Mouse (Mus musculus) adrenal gland, adult 18-20 months (tissue): ENCODE measurements at regions not wholly inside any gene's neighbourhood (a gene's known extent, or its start where the extent isn't known, plus 50 kb on each side); places are given as distances from the start of the nearest gene placed in this dataset.
"Not testable (repeated sequence)": the region's sequence is repeated elsewhere in the genome, so short reads cannot be mapped to it uniquely, and the experiment has no call there.

Experiments
- DNase-seq, 2 experiments: peaks; one replicate each; pipeline ENCODE4 v3.0.0; 2021 to 2022; ENCODE audit warnings: low spot score in 2 of 2

DNA sequence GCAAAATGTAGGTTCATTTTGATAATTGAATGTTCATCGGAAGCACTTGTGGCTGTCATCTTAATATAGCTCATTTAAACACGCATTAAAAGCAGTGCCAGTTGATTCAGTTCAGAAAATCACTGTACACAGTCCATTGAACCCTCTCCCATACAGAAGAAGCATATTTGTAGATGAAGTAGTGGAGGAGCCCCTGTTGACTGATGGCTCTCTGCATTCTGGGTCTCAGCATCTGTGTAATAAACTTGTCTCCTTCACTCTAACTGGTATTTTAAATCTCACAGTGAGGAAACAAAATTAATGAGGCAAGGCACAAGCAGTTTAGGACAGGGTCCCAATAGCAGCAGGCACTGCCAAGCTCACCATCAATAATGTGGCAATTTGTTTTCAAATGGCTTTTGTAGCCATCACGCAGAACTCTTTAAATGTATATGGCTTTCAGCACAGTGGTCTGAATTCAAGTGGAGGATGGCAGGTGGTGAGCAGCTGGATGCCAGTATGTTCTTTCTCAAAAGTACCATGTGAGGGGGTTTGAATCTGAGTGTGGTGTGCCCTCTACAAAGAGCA is 302.8 kb upstream of the Sdr16c6 start:
- DNase-seq = no peak

DNA sequence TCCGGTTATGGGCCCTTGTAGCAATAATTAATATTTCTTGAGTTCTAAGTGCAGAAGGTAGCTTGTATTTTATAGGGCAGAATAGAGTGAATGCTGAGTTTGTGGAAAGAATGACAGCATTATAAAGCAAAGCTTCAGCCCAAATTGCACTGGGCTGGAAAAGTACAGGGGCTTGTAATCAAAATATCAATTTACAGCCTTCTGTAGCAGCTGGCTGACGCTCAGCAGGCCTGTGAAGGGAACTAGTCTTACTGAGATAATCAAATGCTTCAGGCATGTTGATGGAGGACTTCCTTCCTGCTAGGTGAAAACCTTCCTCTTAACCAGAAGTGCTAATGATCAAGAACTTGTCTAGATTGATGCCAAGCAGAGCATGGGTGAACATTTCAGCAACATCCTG is 257.9 kb upstream of the Sdr16c6 start:
- no peak for DNase-seq

DNA sequence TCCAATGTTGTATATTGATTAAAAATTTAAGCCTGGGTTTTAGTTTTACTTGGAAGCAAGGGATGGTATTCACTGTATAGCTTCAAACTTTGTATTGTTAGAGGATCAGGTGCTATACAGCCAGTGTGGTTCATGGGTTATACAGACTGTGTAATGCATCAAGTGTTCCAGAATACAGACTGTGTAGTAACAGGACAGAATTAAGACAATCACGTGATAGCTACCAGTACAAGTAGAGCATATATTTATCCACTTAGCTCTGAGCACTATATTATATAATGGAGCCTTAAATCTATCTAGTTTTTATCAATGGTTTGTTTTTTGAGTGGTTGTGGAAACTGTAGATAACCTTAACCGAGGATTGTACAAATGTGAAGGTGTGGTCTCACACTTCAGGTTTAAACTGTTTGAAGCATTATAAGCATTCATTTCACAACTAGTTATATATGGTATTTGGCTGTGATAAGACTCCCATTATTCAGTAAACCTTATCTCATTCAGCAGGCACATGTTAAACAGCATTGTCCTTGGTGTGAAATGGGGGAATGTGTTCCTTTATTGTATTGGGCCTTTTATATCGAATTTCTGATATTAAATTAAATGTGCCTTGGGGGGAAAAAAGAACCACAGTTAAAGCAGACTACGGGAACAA is 256.3 kb upstream of the Sdr16c6 start:
- no peak for DNase-seq

DNA sequence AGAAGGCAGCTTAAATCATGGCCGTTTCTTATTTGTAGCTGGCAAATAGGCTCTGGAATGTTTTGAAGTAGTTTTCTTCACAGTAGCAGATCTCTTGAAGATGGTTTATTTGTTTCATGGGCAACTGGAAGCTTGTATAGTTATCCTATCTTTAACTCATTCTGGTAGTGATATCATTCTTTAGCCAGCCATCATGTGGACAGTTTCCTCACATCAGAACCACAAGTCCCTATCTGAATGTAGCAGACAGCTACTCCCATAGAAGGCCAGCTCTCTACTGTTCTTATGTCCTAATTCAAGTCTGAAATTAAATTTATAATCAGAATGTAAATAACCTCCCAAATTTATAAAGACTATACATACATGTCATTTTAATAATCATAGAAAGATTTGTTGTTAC is 253.8 kb upstream of the Sdr16c6 start:
- no peak for DNase-seq

DNA sequence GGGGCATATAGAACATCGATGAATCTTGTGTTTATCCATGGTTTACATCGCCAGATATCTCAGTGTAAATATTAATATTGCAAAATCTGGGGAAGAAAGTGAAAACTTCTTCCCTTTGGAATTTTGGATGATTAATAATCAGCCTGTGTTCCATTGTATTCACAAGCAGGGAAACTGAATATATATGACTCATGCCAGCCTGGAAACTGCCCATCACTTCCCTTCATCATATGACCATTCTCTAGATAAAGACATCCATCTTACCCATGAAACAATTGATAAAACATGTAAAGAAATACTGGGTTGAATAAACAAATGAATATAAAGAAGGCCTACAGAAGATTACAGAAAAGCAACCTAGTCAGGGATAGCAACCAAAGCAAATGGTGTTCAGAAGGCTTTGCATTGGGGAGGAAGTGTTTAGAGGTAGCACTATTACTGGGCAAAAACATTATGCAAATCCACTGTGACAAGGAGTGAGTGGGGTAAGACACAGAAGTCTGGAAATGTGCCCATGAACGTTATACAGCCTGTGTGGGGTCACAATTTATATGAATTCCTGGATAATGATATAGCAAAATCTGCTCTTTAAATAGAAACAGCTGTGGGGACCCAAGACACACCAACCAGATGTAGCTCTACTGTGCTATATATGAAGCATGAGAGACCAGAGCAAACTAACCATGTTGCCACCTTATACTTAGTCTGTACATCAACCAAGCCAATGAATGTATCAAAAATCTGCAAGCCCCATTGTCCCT is 238.5 kb upstream of the Sdr16c6 start:
- no peak for DNase-seq

DNA sequence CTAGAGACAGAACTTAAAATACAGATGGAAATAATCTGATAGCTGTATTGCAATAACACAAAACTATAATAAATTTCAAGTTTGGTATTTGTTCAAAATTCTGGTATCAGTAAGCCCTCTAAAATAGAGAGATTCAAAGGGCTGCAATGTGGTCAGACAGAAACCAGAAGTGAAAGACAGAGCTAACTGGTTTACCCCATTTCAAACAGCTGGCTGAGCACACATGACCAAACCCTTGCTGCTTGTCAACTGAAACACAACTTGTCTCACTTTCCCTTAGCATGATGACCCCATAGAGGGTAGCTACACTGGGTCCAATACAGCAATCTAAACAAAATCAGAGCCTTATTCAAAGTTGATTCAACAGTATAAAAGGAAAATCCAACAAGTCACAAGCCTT is 234.2 kb upstream of the Sdr16c6 start:
- DNase-seq = no peak

DNA sequence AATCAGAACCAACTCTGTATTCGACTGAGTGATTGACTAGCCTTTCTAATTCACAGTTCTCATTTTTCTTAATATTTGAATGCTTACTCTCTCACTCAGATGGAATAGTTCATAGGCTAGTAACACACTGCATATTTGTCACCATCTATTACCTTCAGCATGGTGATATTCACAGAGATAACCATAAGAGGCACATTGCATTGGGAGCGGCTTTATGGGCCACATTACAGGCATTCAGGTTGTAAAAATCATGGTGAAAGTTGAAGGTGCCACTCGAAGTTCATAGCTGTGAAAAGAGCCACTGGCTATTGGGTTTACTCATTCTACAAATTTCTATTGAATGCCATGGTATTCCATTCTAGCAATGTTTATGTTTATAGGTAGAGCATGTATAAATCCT is 229.6 kb upstream of the Sdr16c6 start:
- no peak for DNase-seq

DNA sequence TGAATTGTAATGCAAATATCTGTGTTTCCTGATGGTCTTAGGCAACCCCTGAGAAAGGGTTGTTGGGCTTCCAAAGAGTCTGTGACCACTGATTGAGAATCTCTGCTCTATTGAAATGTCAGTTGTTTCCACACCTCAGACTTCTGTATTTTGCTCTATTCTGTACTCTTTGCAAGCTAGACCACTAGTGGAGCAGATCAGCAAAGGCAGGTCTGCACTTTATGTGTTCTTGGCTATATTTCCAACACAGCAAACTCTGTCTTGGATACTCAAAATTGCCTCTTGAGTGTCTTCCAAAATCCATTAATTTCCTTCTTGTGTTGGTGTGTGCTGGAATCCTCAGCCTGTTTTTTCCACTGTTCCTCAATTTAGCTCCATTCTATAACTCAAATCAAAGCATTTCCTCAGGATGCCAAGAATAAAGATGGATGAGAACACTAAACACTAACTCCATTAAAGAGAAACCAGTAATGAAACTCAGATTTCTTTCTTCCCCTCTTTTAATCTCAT is 228.5 kb upstream of the Sdr16c6 start:
- DNase-seq = no peak

DNA sequence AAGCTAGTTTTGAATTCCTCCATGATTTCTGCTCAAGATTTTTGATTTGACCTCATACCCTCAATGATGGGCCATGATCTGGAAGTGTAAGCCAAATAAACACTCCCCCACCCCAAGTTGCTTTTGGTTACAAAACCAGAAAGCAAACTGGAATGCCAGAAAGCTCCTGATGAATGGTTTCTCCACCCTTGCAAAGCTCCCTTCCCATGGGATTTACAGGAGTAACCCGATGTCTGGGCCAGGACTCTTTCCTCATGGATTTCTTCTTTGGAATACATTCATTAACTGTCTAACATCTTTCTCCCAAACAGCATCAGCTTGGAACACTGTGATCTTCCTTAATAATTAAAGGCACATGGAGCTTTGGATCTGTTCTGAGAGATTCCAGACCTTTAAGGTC is 227.3 kb upstream of the Sdr16c6 start:
- DNase-seq = no peak

DNA sequence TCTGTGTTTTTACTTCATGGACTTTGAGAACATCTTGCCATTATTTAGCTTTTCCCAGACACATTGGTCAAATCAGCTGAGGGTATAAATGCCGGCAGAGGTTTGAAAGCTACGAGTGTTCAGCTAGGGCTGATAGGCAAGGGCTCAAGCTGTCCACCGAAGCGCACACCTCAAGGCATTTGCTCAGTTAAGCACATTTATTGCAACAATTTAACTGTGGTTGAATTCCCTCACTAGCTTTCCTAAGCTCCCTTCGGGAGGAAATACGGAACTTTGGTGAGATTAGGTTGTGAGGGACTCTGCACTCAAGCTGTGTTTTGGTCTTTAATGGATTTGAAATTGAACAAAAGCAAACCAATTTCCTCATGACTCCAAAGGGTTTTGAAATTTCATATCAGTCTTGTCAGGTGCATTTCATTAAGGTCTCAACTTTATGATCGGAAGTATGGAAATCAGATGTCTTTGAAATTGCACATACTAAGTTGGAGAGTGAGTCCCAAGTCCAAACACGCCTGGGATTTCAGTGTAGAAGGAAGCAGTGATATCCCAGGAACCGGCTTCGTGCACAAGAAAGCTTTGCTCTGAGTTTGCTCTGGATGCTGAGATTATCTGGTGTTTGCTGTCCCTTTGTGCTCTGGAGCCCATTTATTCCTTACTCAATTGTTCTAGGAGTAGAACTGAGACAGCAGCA is 223.0 kb upstream of the Sdr16c6 start:
- no peak for DNase-seq

DNA sequence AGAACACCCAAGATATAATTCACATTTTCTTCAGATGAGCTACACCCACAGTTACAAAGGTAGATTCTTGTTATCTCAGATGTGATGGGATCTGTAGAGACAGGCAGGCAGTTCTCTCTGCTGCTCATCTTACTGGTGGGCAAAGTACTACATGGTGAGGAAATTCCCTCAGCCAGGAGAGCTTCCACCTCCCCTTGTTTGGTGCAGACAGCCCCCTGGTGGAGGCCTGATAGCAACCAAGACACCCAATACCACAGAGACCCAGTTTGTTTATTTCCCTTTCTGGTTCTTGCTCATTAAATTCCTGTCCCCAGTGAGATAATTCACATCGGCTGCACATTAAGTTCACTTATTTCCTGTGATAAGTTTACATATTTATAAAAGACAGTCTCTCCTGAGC is 222.3 kb upstream of the Sdr16c6 start:
- no peak for DNase-seq

DNA sequence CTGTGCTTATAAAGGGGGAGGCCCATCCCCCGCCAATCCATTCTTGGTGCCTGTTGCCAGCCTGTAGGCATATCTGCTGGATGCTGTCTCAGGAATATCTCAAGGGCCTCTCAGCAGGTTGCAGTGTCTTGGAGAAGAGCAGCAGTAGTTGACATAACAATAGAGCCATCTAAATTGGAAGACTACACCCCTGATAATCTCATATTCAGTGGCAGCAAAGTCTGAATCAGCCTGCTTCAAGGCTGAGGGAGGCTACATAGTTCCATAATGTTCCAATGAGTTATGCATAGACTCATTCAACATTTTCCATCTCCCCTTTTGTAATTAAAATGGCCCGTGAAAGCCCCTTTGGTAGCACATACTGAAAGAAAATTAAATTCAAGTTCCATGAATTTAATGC is 172.3 kb upstream of the Sdr16c6 start:
- DNase-seq = no peak

DNA sequence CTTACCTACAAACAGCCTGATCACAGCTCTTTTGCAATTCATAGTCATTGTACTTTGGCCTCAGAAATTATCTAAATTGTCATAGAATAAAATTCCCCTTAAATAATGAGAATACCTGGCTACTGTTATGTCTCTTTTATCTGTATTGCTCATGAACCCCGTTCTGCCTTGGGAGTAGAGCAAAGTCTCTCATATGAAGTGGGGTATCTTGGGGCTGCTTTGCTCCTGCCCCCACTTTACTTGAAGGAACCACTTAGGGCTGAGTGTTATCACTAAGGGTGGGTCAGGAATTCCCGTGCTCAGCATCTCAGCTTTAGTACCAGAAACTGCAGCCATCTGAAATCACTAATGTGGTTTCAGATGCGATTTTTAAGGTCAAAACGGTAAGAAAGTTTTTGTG is 170.3 kb upstream of the Sdr16c6 start:
- DNase-seq = no peak

DNA sequence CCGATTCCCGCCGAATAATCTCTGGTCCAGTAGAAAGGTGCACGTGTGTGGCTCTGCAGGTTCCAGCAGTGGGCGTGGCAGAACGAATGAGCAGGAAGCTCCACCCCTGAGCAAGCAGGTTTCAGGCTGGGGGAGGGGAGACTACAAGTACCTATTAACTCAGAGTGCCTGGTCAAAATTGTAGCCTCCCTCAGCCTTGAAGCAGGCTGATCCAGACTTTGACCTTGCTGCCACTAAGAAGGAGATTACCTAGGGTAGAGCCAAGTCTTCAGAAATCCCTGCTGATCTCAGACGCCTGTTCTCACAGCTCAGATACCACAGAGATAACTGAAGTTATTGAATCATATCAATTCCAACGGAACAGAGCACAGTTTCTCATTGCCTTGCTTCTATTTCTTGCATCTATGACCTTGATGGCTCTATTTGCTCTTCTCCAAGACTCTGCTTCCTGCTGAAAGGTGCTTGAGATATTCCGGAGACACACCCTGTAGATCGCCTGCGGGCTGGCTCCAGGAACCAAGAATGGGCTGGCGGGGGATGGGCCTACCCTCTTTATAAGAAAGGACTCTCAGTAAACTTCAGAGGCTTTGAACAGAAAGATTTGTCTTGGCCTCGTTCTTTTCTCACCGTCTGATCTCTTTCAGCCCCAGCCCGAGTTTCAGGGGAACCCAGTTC is 165.1 kb upstream of the Sdr16c6 start:
- DNase-seq = not testable (repeated sequence)

DNA sequence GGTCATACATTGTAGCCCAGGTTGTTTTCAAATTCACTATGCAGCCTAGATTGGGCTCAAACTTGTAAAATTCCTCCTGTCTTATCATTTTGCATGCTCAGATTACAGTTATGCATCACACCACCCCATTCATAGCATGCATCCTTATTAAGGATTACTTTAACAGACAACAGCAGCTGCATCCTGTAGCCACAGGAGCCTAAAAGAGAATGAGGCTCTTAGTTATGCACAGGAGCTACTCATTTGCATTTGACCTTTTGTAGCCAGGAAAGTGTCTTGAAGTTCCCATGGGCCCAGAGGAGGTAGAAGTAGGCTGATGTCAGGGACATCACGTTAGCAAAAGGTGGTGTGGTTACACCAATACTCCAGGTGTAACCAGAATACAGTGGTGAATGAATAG is 148.9 kb upstream of the Sdr16c6 start:
- DNase-seq = no peak

DNA sequence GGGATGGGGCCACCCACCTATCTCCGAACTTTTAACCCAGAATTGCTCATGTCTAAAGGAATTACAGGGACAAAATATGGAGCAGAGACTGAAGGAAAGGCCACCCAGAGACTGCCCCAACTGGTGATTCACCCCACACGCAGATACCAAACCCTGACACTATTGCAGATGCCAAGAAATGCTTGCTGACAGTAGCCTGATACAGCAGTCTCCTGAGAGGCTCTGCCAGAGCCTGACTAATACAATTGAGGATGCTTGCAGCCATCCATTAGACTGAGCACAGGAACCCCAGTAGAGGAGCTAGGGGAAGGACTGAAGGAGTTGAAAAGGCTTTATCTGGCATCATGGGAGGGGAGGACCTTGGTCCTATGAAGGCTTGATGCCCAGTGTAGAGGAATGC is 142.4 kb upstream of the Sdr16c6 start:
- no peak for DNase-seq

DNA sequence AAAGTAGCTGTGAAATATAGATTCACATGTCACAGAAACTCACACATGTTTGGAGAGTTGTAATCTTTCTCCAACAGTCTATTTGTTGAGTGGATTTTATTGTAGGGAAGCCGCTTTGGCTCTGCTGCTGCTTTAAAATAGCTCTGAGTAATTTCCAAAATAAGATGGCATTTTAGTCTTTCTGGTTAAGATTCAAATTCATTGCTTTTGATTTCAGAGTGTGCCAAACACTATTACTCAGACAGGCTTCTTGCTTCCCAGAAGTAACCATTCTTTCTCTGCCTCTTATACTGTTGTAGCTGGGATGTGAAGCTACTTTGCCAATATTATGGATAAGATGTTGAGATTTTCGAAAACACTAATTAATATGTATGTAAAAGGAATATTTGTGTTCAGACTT is 134.6 kb upstream of the Sdr16c6 start:
- no peak for DNase-seq

DNA sequence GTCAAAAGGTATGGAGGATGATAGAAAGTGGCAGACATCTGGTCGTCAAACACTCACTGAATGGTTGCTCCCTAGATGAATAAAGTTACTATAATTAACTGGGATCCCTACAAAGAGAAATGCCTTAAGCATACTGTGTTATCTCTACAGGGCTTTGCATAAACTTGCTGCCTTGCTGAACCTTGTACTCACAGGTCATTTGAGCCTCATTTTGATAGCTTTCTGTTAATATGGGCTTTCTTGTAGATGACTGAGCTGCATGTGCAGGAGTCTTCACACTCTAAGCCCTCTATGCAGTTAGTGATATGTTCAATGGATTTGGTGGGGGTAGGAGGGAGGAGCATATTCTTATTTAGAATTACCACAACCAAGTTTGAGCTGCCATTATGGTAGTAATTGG is 127.8 kb upstream of the Sdr16c6 start:
- DNase-seq = no peak

DNA sequence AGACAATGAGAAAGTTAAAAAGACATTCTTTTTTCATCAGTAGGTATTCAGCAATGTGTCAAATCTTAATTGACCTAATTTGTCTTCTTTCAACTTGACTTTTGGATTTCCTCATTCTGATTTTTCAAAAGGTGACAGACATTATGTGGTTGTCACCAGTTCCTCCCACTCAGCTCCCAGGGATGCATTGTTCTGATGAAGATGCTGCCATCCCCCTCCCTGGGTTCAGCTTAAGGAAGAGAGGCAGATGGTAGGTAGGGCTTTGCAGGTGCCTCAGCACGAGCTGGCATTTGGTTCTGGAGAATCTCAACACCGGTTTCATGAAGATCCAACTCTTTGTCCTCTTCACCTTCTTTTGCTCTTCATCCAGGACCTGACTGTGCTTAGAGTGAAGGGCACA is 122.0 kb upstream of the Sdr16c6 start:
- no peak for DNase-seq

DNA sequence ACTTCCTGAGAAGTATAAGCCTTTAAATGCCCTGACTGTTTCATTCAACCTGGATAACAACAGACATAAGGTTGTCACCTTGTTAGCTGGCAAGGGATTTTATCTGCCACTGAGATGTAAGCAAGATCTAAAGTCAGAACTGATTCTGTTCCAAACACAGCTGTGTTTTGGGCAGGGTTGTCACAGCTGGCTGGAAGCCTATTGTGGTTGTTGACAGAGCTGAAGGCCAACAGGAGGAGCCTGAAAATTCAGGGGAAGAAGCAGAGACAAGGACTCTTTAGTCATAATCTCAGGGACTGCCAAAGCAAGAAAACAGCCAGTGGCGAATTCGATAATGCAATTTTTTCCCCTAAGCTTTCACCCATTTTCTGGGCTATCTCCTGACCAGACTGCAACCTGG is 118.5 kb upstream of the Sdr16c6 start:
- peak in 1 of 2 experiments; percentile 18 for DNase-seq

DNA sequence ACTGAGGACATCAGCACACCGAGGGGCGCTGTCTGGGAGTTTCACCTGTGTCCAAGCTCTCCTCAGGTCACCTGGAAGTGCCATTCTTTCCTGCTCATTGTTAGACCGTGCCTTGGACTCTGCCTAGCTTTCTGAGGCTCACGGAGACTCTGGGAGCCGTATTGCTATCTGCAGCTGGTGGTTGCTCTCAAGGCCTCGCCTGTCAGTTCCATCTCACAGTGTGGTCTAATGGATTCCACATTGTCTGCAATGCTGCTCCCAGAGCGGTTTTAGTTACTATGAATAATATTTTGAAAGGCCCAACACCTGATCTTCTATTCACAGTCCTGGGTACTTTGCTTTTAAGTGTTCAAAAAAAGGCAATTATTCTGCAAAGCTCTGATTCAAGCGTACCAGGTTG is 117.9 kb upstream of the Sdr16c6 start:
- no peak for DNase-seq
